Mouse (Mus musculus) lung, adult 2 months (tissue): ENCODE measurements around the gene Hipk1.

Experiments
- CTCF ChIP-seq: fragments of 200-500 bp; IDR thresholded peaks from 2 replicates; pipeline ENCODE4 v1.5.1; 2011; ENCODE audit warnings: mild to moderate bottlenecking, low read length, control low read depth; ENCODE audit not compliant: insufficient read depth
- POLR2A ChIP-seq: fragments of 200-500 bp; IDR thresholded peaks from 2 replicates; pipeline ENCODE4 v1.6.1; 2011; ENCODE audit warnings: low read depth, mild to moderate bottlenecking, control low read depth, low read length, borderline replicate concordance; ENCODE audit errors: extremely low read depth

DNA sequence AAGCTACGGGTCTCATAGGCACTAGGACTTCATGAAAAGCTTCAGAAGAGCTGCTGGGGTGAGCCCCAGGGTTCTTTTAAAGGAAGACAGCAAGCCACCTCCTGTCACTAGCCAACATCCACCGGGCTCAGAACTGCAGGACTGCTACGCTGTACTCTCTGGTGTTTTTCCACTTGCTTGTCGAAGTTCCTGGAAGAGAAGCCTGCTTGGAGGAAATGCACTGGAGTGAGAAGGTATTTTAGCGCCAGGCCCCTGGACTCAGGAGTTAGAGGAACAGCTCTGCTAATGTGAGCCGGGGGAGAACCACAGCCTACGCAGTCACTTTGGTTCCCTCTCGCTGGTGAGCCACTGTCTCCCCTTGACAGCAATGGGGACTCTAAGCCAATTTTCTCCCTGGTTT, 11.5 kb upstream of the Hipk1 start:
- TF ChIP-seq POLR2A (no peak), CTCF (no peak)
